Mouse (Mus musculus) CH12.LX (cell line): ENCODE data around the gene Vwa3b.

Experiments
- CTCF ChIP-seq, 2 experiments: IDR thresholded peaks in 1 of 2; conservative IDR thresholded peaks in 1 of 2; 2 replicates each; pipeline ENCODE4 v1.5.1; 2011 to 2012; ENCODE audit warnings: low read depth in 2 of 2, low read length in 2 of 2, improper control_type of control experiment in 1 of 2, inconsistent platforms in 1 of 2, mild to moderate bottlenecking in 1 of 2, moderate library complexity in 1 of 2
- ETS1 ChIP-seq: conservative IDR thresholded peaks from 2 replicates; pipeline ENCODE4 v1.6.1; 2012; ENCODE audit warnings: low read depth, mild to moderate bottlenecking, inconsistent platforms, low read length, improper control_type of control experiment, moderate library complexity
- GABPA ChIP-seq: IDR thresholded peaks from 2 replicates; pipeline ENCODE4 v1.6.1; 2012; ENCODE audit warnings: low read depth, low read length, improper control_type of control experiment, inconsistent platforms; ENCODE audit not compliant: insufficient replicate concordance
- IRF4 ChIP-seq: IDR thresholded peaks from 2 replicates; pipeline ENCODE4 v1.6.1; 2014; ENCODE audit warnings: low read depth, mild to moderate bottlenecking, inconsistent platforms, low read length, improper control_type of control experiment
- JUN ChIP-seq: IDR thresholded peaks from 2 replicates; pipeline ENCODE4 v1.6.1; 2011; ENCODE audit warnings: low read depth, mild to moderate bottlenecking, low read length, improper control_type of control experiment, moderate library complexity; ENCODE audit not compliant: insufficient read depth
- MEF2A ChIP-seq: IDR thresholded peaks from 2 replicates; pipeline ENCODE4 v1.6.1; 2014; ENCODE audit warnings: low read depth, mild to moderate bottlenecking, inconsistent platforms, low read length, improper control_type of control experiment, borderline replicate concordance
- MYC ChIP-seq: IDR thresholded peaks from 2 replicates; pipeline ENCODE4 v1.6.1; 2011; ENCODE audit warnings: low read depth, mild to moderate bottlenecking, improper control_type of control experiment, low read length
- NELFE ChIP-seq: IDR thresholded peaks from 2 replicates; pipeline ENCODE4 v1.6.1; 2011; ENCODE audit warnings: low read depth, low read length, improper control_type of control experiment
- USF1 ChIP-seq: IDR thresholded peaks from 2 replicates; pipeline ENCODE4 v1.6.1; 2014; ENCODE audit warnings: low read depth, mild to moderate bottlenecking, inconsistent platforms, low read length, improper control_type of control experiment
- ZNF384 ChIP-seq: IDR thresholded peaks from 2 replicates; pipeline ENCODE4 v1.6.1; 2012; ENCODE audit warnings: low read depth, low read length, improper control_type of control experiment, inconsistent platforms

DNA sequence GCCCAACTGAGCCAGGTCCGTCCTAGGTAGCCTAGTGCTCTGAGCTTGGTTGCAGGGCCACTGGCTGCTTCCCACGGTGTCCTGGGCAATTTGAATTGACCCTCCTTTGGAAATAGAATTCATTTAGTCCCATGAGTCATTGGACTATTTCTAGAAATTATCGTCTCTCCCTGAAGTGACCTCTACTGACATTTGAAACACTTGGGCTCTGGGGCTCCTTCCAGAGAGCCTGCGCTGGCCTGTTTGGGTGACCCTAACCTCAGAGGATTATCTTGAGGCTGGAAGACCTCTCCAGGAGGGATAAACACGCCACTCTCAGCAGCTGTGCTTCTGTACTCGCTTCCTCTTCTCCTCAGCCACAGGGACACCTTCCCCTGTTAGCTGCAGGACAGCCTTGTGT is 204.0 kb downstream of the Vwa3b start:
- TF ChIP-seq USF1 (no peak), ETS1 (no peak), IRF4 (no peak), ZNF384 (no peak), CTCF (conservative IDR thresholded peaks at IDR 0.05 in 1 of 2, IDR thresholded peaks at IDR 0.05 in 1 of 2; ENCODE audit: low read depth in 2 of 2, low read length in 2 of 2) (no peak), MEF2A (no peak), NELFE (no peak), GABPA (no peak), JUN (no peak), MYC (no peak)
